Mouse (Mus musculus) kidney, postnatal 4 days (tissue): ENCODE measurements at regions not wholly inside any gene's neighbourhood (a gene's known extent, or its start where the extent isn't known, plus 50 kb on each side); places are given as distances from the start of the nearest gene placed in this dataset.
A peak's percentile ranks its signal among the peaks of the same experiment; 100 is the strongest.
"Not testable (repeated sequence)": the region's sequence is repeated elsewhere in the genome, so short reads cannot be mapped to it uniquely, and the experiment has no call there.

Experiments
- DNase-seq, 2 experiments: peaks; one replicate each; pipeline ENCODE4 v3.0.0; 2021; ENCODE audit warnings: mixed read lengths in 2 of 2

- no peak for DNase-seq
Measured at GRCm38 (mm10) chr3:147802546-147802945, 950.4 kb downstream of the Ttll7 start.

- no peak for DNase-seq
Measured at GRCm38 (mm10) chr3:147796524-147796923, 944.4 kb downstream of the Ttll7 start.

GRCm38 (mm10) chr3:147795116-147795515 lies 942.9 kb downstream of the Ttll7 start:
- DNase-seq = no peak

- DNase-seq = no peak
Measured at GRCm38 (mm10) chr3:147786555-147786954, 934.4 kb downstream of the Ttll7 start.

- no peak for DNase-seq
Measured at GRCm38 (mm10) chr3:147750842-147751191, 898.6 kb downstream of the Ttll7 start.

GRCm38 (mm10) chr3:147749939-147750841 lies 898.0 kb downstream of the Ttll7 start:
- DNase-seq = peak; percentile 2 to 3

- DNase-seq = no peak
Measured at GRCm38 (mm10) chr3:147749442-147749841, 897.3 kb downstream of the Ttll7 start.

- no peak for DNase-seq
Measured at GRCm38 (mm10) chr3:147736673-147737439, 884.7 kb downstream of the Ttll7 start.

- no peak for DNase-seq
Measured at GRCm38 (mm10) chr3:147716391-147716790, 864.2 kb downstream of the Ttll7 start.

- peak; percentile 4 to 7 for DNase-seq
Measured at GRCm38 (mm10) chr3:147707401-147707801, 855.2 kb downstream of the Ttll7 start.

- DNase-seq = no peak
Measured at GRCm38 (mm10) chr3:147683730-147684129, 831.6 kb downstream of the Ttll7 start.

GRCm38 (mm10) chr3:147680299-147680698 lies 828.1 kb downstream of the Ttll7 start:
- no peak for DNase-seq

- no peak for DNase-seq
Measured at GRCm38 (mm10) chr3:147662572-147662971, 810.4 kb downstream of the Ttll7 start.

GRCm38 (mm10) chr3:147652849-147653248 lies 800.7 kb downstream of the Ttll7 start:
- no peak for DNase-seq

GRCm38 (mm10) chr3:147635486-147635885 lies 783.3 kb downstream of the Ttll7 start:
- DNase-seq = not testable (repeated sequence)

- no peak for DNase-seq
Measured at GRCm38 (mm10) chr3:147631151-147631550, 779.0 kb downstream of the Ttll7 start.

- peak in 1 of 2 experiments; percentile 14 for DNase-seq
Measured at GRCm38 (mm10) chr3:147583697-147584315, 731.6 kb downstream of the Ttll7 start.

- no peak for DNase-seq
Measured at GRCm38 (mm10) chr3:147571850-147572249, 719.7 kb downstream of the Ttll7 start.

- no peak for DNase-seq
Measured at GRCm38 (mm10) chr3:147545329-147546006, 693.3 kb downstream of the Ttll7 start.

GRCm38 (mm10) chr3:147542285-147542684 lies 690.1 kb downstream of the Ttll7 start:
- DNase-seq = no peak

- no peak for DNase-seq
Measured at GRCm38 (mm10) chr3:147537584-147537983, 685.4 kb downstream of the Ttll7 start.

GRCm38 (mm10) chr3:147532196-147532595 lies 680.0 kb downstream of the Ttll7 start:
- no peak for DNase-seq
